Mouse (Mus musculus) kidney, postnatal 0 days (tissue): ENCODE results near the gene Nodal. TPM values are rescaled to one million over a fixed set of nuclear protein-coding genes. Genes with fewer than 3 reads are reported as not detected.

Source experiments
- ATAC-seq: fragments of 200-750 bp; cut with Nextera tagmentation; replicated peaks from 2 replicates; pipeline ENCODE4 v1.8.0; 2017; ENCODE audit warnings: low read depth, moderate number of reproducible peaks, moderate TSS enrichment, moderate library complexity; ENCODE audit not compliant: low FRiP score
- DNase-seq: peaks from one replicate; pipeline ENCODE4 v3.0.0-alpha.2; 2016; ENCODE audit warnings: low spot score
- H3K27ac ChIP-seq: fragments of 300-500 bp; sonication (generic); 2 replicates; pipeline ENCODE4 v1.5.1; 2014; ENCODE audit warnings: mild to moderate bottlenecking
- H3K27me3 ChIP-seq: fragments of 300-500 bp; sonication (generic); 2 replicates; pipeline ENCODE4 v1.6.1; 2014; ENCODE audit warnings: low read length, mixed read lengths; ENCODE audit not compliant: insufficient read depth
- H3K36me3 ChIP-seq: fragments of 300-500 bp; sonication (generic); 2 replicates; pipeline ENCODE4 v1.6.1; 2014; ENCODE audit warnings: low read length, mixed read lengths; ENCODE audit not compliant: insufficient read depth
- H3K4me1 ChIP-seq: fragments of 300-500 bp; sonication (generic); replicated peaks from 2 replicates; pipeline ENCODE4 v1.6.1; 2014; ENCODE audit warnings: antibody characterized with exemption, low read length, mixed read lengths; ENCODE audit not compliant: insufficient read depth
- H3K4me2 ChIP-seq: fragments of 300-500 bp; sonication (generic); 2 replicates; pipeline ENCODE4 v1.6.1; 2014; ENCODE audit warnings: mild to moderate bottlenecking, low read length, moderate library complexity, mixed read lengths
- H3K4me3 ChIP-seq: fragments of 300-500 bp; sonication (generic); replicated peaks from 2 replicates; pipeline ENCODE4 v1.5.1; 2014; ENCODE audit warnings: low read depth, low read length
- H3K9ac ChIP-seq: fragments of 300-500 bp; sonication (generic); 2 replicates; pipeline ENCODE4 v1.6.1; 2014; ENCODE audit warnings: low read depth, low read length
- H3K9me3 ChIP-seq: fragments of 300-500 bp; sonication (generic); replicated peaks from 2 replicates; pipeline ENCODE4 v1.6.1; 2016; ENCODE audit warnings: low read length, inconsistent platforms, mixed read lengths
- CTCF ChIP-seq: IDR thresholded peaks from 2 replicates; pipeline ENCODE4 v1.5.1; 2016; ENCODE audit warnings: antibody characterized with exemption, low read depth, mild to moderate bottlenecking, moderate library complexity
- WGBS: fragments of 180-500 bp; shearing (Covaris S2); extraction: QIAGEN DNeasy Blood & Tissue Kit; methylation state at CpG from one replicate; pipeline ENCODE4 v1.1.7; 2014; 5-methylcytosine and 5-hydroxymethylcytosine counted together
- polyA plus RNA-seq: library from polyadenylated mRNA; unstranded; fragments of >200 nt; fragmentation: Nextera tagmentation; extraction: Ambion mirVana; gene quantifications from 2 replicates; pipeline ENCODE4 v1.2.1, GENCODE M21; 2015

The Nodal gene
- polyA plus RNA-seq, 1 experiment from 2014 or later, result 0.36 TPM

DNA sequence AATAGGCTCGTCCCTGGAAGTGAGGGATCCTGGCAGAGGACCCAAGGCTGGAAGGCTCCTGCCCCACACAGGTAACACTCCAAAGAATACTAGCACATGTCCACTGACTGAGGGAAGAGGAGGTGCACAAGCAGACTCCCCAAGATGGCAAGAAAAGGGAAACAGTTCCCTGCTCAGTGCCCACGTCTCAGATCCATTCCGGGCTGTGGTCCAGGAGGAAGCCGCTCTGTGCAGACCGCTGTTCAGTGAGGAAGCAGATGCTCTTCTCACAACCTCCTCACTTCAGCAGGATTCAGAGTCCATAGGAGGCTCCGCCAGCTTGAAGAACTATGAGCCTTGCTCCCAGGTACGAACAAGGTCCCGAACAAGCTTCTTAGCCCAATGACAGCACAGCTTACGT is 13.6 kb downstream of the Nodal start:
- Histone ChIP-seq H3K4me3 (no peak overlapping the region), H3K27me3 (no peaks in the 10 kb centered on the region), H3K4me2 (no peak overlapping the region), H3K27ac (no peak overlapping the region), H3K36me3 (peaks cover 43% of the 10 kb centered on the region), H3K9ac (no peak overlapping the region), H3K9me3 (no peaks in the 10 kb centered on the region), H3K4me1 (no peaks in the 10 kb centered on the region)
- ATAC-seq (no peak), DNase-seq (no peak)
- no peak for TF ChIP-seq CTCF
- WGBS, result 91% methylated on average over 9 of the region's 9 CpGs

DNA sequence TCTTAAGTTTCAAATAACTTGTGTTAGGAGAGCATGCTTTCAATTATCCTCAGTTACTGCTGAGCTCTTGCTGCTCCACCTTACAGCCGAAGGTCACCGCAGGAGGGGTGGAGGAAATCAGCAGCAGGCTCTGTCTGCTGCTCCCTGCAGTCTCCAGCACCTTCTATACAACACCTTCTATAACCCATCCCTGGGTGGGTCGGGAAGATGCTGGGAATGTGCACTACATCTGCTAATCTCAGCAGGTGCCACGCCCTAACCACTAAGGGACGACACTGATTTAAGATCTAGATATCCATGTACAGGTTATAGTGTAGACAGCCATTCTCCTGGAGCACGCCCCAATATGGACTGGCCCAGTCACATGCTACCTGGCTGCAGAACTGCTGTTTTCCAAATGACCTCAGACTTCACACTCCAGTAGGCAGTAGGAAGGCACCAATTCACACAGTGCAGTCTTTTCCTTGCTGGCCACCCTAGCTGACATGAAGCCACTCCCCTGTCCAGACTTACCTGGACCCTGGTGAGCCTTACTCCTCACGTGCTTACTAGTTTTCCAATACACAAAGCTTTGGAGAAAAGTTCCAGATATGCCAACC is 22.5 kb downstream of the Nodal start:
- H3K27me3 ChIP-seq, result no peaks in the 10 kb centered on the region

DNA sequence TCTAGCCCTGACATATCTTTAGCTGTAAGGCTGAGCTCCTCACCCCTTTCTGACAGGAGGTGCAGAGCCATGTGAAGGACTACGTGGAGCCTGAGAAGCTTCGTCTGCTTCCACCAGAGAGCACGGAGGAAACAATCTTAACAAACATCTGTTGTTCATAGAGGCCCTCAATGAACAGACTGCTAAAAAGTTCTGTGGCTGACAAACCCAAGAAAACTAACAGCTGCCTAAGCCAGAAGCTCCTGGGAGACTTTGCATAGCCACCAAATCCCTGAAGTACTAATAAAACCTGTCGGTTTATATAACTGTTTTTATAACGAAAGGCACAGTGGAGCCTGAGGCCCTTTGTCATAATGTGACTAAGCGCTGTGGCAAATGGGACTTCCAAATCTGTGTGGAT is 25.7 kb downstream of the Nodal start:
- no peaks in the 10 kb centered on the region for H3K27me3 ChIP-seq
- no peaks in the 10 kb centered on the region for H3K36me3 ChIP-seq
- ATAC-seq, result no peak
- H3K9ac ChIP-seq, result no peak overlapping the region
- H3K4me3 ChIP-seq, result no peak overlapping the region
- no peak overlapping the region for H3K4me2 ChIP-seq
- H3K27ac ChIP-seq, result peak overlapping the region; percentile 42; the same call in 1 of the 2 replicates
- no peak for TF ChIP-seq CTCF
- WGBS, result 43% methylated on average over 6 of the region's 6 CpGs
- H3K4me1 ChIP-seq, result peaks cover 33% of the 10 kb centered on the region
- no peaks in the 10 kb centered on the region for H3K9me3 ChIP-seq
- DNase-seq, result peak; percentile 46

More for the DNA sequence above, 22.5 kb downstream of the Nodal start:
- 0 out of 2 replicates have a peak, but pooled peaks cover under 1% of the 10 kb centered on the region for H3K36me3 ChIP-seq
- no peak overlapping the region for H3K4me3 ChIP-seq
- H3K27ac ChIP-seq, result no peak overlapping the region; the same call in 1 of the 2 replicates
- DNase-seq (peak; percentile 43), ATAC-seq (peak; percentile 95)
- TF ChIP-seq CTCF, result no peak
- H3K4me1 ChIP-seq, result peaks cover 21% of the 10 kb centered on the region
- no peak overlapping the region for H3K4me2 ChIP-seq
- H3K9me3 ChIP-seq, result no peaks in the 10 kb centered on the region
- WGBS, result 77% methylated on average over 7 of the region's 7 CpGs
- no peak overlapping the region for H3K9ac ChIP-seq

DNA sequence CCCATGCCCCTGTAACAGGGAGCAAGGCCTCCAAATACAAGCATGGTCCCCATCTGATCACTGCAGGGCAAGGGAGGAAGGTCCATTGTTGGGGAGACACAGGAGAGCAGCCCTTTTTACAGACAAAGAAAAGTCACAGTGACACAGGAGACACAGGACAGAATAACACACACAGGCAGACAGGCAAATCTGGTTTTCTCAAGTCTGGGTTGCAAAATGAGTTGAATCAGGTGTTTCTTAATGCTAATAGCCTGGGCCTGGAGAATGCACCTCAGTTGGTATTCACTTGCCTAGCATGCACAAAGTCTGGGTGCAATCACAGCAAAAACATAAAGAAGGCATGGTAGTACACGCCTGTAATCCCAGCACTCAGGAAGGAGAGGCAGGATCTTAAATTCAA is 26.1 kb downstream of the Nodal start:
- Histone ChIP-seq H3K4me3 (no peak overlapping the region), H3K9me3 (no peaks in the 10 kb centered on the region), H3K9ac (no peak overlapping the region), H3K27ac (peak overlapping the region; percentile 42; the same call in 1 of the 2 replicates), H3K36me3 (no peaks in the 10 kb centered on the region), H3K4me1 (peaks cover 34% of the 10 kb centered on the region), H3K27me3 (no peaks in the 10 kb centered on the region), H3K4me2 (no peak overlapping the region)
- no peak for ATAC-seq
- no peak for TF ChIP-seq CTCF
- DNase-seq, result no peak
- WGBS, result 29% methylated on average over 1 of the region's 1 CpGs

DNA sequence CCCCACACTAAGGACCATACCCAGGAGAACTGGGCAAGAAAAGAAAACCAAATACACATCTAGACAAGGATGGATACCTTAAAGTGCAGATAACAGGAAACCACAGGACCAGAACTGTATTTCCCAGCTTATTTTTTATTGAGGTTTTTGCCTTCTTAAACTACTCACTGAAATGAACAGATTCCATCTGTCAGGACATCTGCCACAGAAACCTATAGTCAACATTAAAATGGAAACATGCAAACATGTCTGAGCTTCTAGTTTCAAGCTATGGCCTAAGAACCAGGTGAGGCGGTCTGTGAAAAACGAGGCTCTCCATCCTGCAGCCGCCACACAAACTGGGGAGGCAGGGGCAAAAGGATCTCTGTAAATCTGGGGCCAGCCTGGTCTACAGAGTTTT is 27.2 kb downstream of the Nodal start:
- Histone ChIP-seq H3K27me3 (no peaks in the 10 kb centered on the region), H3K27ac (no peak overlapping the region), H3K4me2 (no peak overlapping the region), H3K4me3 (no peak overlapping the region), H3K9me3 (no peaks in the 10 kb centered on the region), H3K4me1 (peaks cover 34% of the 10 kb centered on the region), H3K9ac (no peak overlapping the region), H3K36me3 (no peaks in the 10 kb centered on the region)
- no peak for TF ChIP-seq CTCF
- DNase-seq (no peak), ATAC-seq (no peak)
- WGBS, result 71% methylated on average over 3 of the region's 3 CpGs

DNA sequence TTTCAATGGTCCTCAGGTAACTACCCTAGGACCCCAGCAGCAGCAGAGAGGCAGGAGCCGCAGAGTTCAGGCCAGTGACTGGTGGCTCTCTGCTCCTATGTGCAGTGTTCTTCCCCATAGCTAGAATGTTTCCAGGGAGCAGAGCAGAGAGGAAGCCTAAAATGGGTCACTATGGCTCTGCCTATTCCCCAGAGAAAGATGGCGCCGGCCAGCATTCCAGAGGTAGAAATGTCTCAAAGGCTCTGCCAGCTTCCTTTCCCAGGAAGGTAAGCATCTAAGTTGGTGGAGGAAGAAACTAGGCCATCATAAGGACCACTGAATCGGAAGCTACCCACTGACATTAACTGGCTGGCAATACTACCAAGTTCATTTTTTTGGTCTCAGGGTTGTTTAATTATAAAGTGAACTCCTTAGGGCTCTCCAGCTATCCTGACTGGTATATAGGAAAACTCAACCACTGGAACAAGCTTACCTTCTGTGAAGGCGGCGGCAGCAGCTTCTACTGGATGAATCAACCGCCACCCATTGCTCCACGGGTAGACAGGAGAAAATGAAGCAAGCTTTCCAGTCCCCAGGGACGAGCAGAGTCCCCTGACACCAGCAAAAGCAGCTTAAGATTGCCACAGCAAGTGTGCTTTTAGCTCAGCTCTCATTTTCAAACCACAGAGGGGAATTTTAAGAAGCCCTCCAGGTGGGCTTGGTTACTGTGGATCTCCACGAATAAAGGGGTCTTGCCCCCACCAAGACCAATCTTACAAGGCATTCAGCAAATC is 30.0 kb downstream of the Nodal start:
- 74% methylated on average over 10 of the region's 10 CpGs for WGBS
- H3K27me3 ChIP-seq, result no peaks in the 10 kb centered on the region
- peak overlapping the region; percentile 6; the same call in 1 of the 2 replicates for H3K27ac ChIP-seq
- DNase-seq (no peak), ATAC-seq (no peak)
- H3K4me1 ChIP-seq, result peaks cover 37% of the 10 kb centered on the region
- no peak for TF ChIP-seq CTCF
- peak overlapping the region; percentile 18 for H3K4me2 ChIP-seq
- H3K4me3 ChIP-seq, result no peak overlapping the region
- H3K9me3 ChIP-seq, result no peaks in the 10 kb centered on the region
- H3K36me3 ChIP-seq, result no peaks in the 10 kb centered on the region
- no peak overlapping the region for H3K9ac ChIP-seq
